Mouse (Mus musculus): ENCODE data around the gene Alk.

Gene Alk

GRCm38 (mm10) chr17:71872976-71873375, 731.5 kb downstream of the Alk start:
- no peak for DNase-seq (ENCODE audit: low spot score)

GRCm38 (mm10) chr17:71871981-71872380, 732.4 kb downstream of the Alk start:
- no peak for DNase-seq (ENCODE audit: low spot score)

GRCm38 (mm10) chr17:71870641-71871040, 733.8 kb downstream of the Alk start:
- no peak for DNase-seq (ENCODE audit: low spot score)

GRCm38 (mm10) chr17:71870232-71870621, 734.2 kb downstream of the Alk start:
- no peak for DNase-seq (ENCODE audit: low spot score)

- no peak for DNase-seq (ENCODE audit: low spot score)
Observed at GRCm38 (mm10) chr17:71869372-71870231, 734.8 kb downstream of the Alk start.

- DNase-seq (ENCODE audit: low spot score), result no peak
Observed at GRCm38 (mm10) chr17:71868828-71869227, 735.6 kb downstream of the Alk start.

GRCm38 (mm10) chr17:71867892-71868291, 736.5 kb downstream of the Alk start:
- DNase-seq (ENCODE audit: low spot score), result no peak

GRCm38 (mm10) chr17:71865437-71865836, 739.0 kb downstream of the Alk start:
- no peak for DNase-seq (ENCODE audit: low spot score)

- no peak for DNase-seq (ENCODE audit: low spot score)
Observed at GRCm38 (mm10) chr17:71864039-71864438, 740.4 kb downstream of the Alk start.

- DNase-seq (ENCODE audit: low spot score), result no peak
Observed at GRCm38 (mm10) chr17:71862895-71863294, 741.5 kb downstream of the Alk start.

GRCm38 (mm10) chr17:71862184-71862583, 742.2 kb downstream of the Alk start:
- no peak for DNase-seq (ENCODE audit: low spot score)

- DNase-seq (ENCODE audit: low spot score), result no peak
Observed at GRCm38 (mm10) chr17:71831960-71832359, 772.5 kb downstream of the Alk start.

GRCm38 (mm10) chr17:71828647-71829414, 775.6 kb downstream of the Alk start:
- no peak for DNase-seq (ENCODE audit: low spot score)

- DNase-seq (ENCODE audit: low spot score), result no peak
Observed at GRCm38 (mm10) chr17:71827627-71828026, 776.8 kb downstream of the Alk start.

- no peak for DNase-seq (ENCODE audit: low spot score)
Observed at GRCm38 (mm10) chr17:71826603-71827002, 777.8 kb downstream of the Alk start.

GRCm38 (mm10) chr17:71823622-71824306, 780.7 kb downstream of the Alk start:
- DNase-seq (ENCODE audit: low spot score), result no peak

All from left cerebral cortex, adult 11 months (tissue).